Mouse (Mus musculus): ENCODE measurements around the gene Ak9. TPM values are rescaled to one million over a fixed set of nuclear protein-coding genes. Genes with fewer than 3 reads are reported as not detected.

Gene Ak9
- polyA plus RNA-seq (2011; ENCODE audit: insufficient read length, low read depth, missing spikeins), result not detected in 2 replicates

- peak within 1 kb of the TSS; percentile 93 for H3K4me3 ChIP-seq (ENCODE audit: insufficient read depth, low read length)
- TF ChIP-seq POLR2A (IDR thresholded peaks at IDR 0.05; ENCODE audit: low read depth, low read length) (no peak), CTCF (IDR thresholded peaks at IDR 0.05; ENCODE audit: borderline replicate concordance, insufficient read depth, low read length) (no peak)
- H3K4me1 ChIP-seq (ENCODE audit: control insufficient read depth, insufficient read depth, low read length), result no peaks in the 10 kb centered on the region
- 0 out of 2 replicates have a peak within 1 kb of the TSS, but pooled peaks have one; percentile 2 for H3K27ac ChIP-seq (ENCODE audit: insufficient read depth, low read length)
These were observed at the start of gene Ak9 for GRCm38 (mm10) chr10:41303639-41304444. Gene Ak9 (plus strand): TSS chr10:41303980.

GRCm38 (mm10) chr10:41260243-41261006, 43.4 kb upstream of the Ak9 start:
- no peaks in the 10 kb centered on the region for H3K4me1 ChIP-seq (ENCODE audit: control insufficient read depth, insufficient read depth, low read length)
- H3K4me3 ChIP-seq (ENCODE audit: insufficient read depth, low read length), result no peak overlapping the region
- no peak overlapping the region for H3K27ac ChIP-seq (ENCODE audit: insufficient read depth, low read length)
- TF ChIP-seq CTCF (IDR thresholded peaks at IDR 0.05; ENCODE audit: borderline replicate concordance, insufficient read depth, low read length) (no peak), POLR2A (IDR thresholded peaks at IDR 0.05; ENCODE audit: low read depth, low read length) (no peak)

GRCm38 (mm10) chr10:41261218-41261617, 42.6 kb upstream of the Ak9 start:
- no peak for TF ChIP-seq CTCF (IDR thresholded peaks at IDR 0.05; ENCODE audit: borderline replicate concordance, insufficient read depth, low read length)
- no peak for TF ChIP-seq POLR2A (IDR thresholded peaks at IDR 0.05; ENCODE audit: low read depth, low read length)
- no peaks in the 10 kb centered on the region for H3K4me1 ChIP-seq (ENCODE audit: control insufficient read depth, insufficient read depth, low read length)
- H3K4me3 ChIP-seq (ENCODE audit: insufficient read depth, low read length), result no peak overlapping the region
- no peak overlapping the region for H3K27ac ChIP-seq (ENCODE audit: insufficient read depth, low read length)

GRCm38 (mm10) chr10:41261889-41262288, 41.9 kb upstream of the Ak9 start:
- Histone ChIP-seq H3K4me1 (ENCODE audit: control insufficient read depth, insufficient read depth, low read length) (no peaks in the 10 kb centered on the region), H3K27ac (ENCODE audit: insufficient read depth, low read length) (no peak overlapping the region), H3K4me3 (ENCODE audit: insufficient read depth, low read length) (no peak overlapping the region)
- no peak for TF ChIP-seq CTCF (IDR thresholded peaks at IDR 0.05; ENCODE audit: borderline replicate concordance, insufficient read depth, low read length)
- TF ChIP-seq POLR2A (IDR thresholded peaks at IDR 0.05; ENCODE audit: low read depth, low read length), result no peak

GRCm38 (mm10) chr10:41271860-41272259, 31.9 kb upstream of the Ak9 start:
- H3K4me1 ChIP-seq (ENCODE audit: control insufficient read depth, insufficient read depth, low read length), result peaks cover 5% of the 10 kb centered on the region; the same call in 1 of the 2 replicates
- TF ChIP-seq CTCF (IDR thresholded peaks at IDR 0.05; ENCODE audit: borderline replicate concordance, insufficient read depth, low read length), result no peak
- TF ChIP-seq POLR2A (IDR thresholded peaks at IDR 0.05; ENCODE audit: low read depth, low read length), result no peak
- H3K4me3 ChIP-seq (ENCODE audit: insufficient read depth, low read length), result no peak overlapping the region
- H3K27ac ChIP-seq (ENCODE audit: insufficient read depth, low read length), result no peak overlapping the region

GRCm38 (mm10) chr10:41274871-41275270, 28.9 kb upstream of the Ak9 start:
- H3K4me1 ChIP-seq (ENCODE audit: control insufficient read depth, insufficient read depth, low read length), result peaks cover 5% of the 10 kb centered on the region; the same call in 1 of the 2 replicates
- H3K27ac ChIP-seq (ENCODE audit: insufficient read depth, low read length), result no peak overlapping the region
- no peak for TF ChIP-seq POLR2A (IDR thresholded peaks at IDR 0.05; ENCODE audit: low read depth, low read length)
- TF ChIP-seq CTCF (IDR thresholded peaks at IDR 0.05; ENCODE audit: borderline replicate concordance, insufficient read depth, low read length), result no peak
- no peak overlapping the region for H3K4me3 ChIP-seq (ENCODE audit: insufficient read depth, low read length)

GRCm38 (mm10) chr10:41278808-41279207, 25.0 kb upstream of the Ak9 start:
- H3K27ac ChIP-seq (ENCODE audit: insufficient read depth, low read length), result no peak overlapping the region
- no peak for TF ChIP-seq POLR2A (IDR thresholded peaks at IDR 0.05; ENCODE audit: low read depth, low read length)
- no peak for TF ChIP-seq CTCF (IDR thresholded peaks at IDR 0.05; ENCODE audit: borderline replicate concordance, insufficient read depth, low read length)

GRCm38 (mm10) chr10:41280177-41280576, 23.6 kb upstream of the Ak9 start:
- no peak overlapping the region for H3K27ac ChIP-seq (ENCODE audit: insufficient read depth, low read length)
- no peak for TF ChIP-seq POLR2A (IDR thresholded peaks at IDR 0.05; ENCODE audit: low read depth, low read length)
- no peak overlapping the region for H3K4me3 ChIP-seq (ENCODE audit: insufficient read depth, low read length)
- peaks cover 3% of the 10 kb centered on the region; the same call in 1 of the 2 replicates for H3K4me1 ChIP-seq (ENCODE audit: control insufficient read depth, insufficient read depth, low read length)

More at GRCm38 (mm10) chr10:41278808-41279207, 25.0 kb upstream of the Ak9 start:
- no peak overlapping the region for H3K4me3 ChIP-seq (ENCODE audit: insufficient read depth, low read length)
- peaks cover 5% of the 10 kb centered on the region; the same call in 1 of the 2 replicates for H3K4me1 ChIP-seq (ENCODE audit: control insufficient read depth, insufficient read depth, low read length)

GRCm38 (mm10) chr10:41280796-41281195, 23.0 kb upstream of the Ak9 start:
- Histone ChIP-seq H3K27ac (ENCODE audit: insufficient read depth, low read length) (no peak overlapping the region), H3K4me1 (ENCODE audit: control insufficient read depth, insufficient read depth, low read length) (no peaks in the 10 kb centered on the region), H3K4me3 (ENCODE audit: insufficient read depth, low read length) (no peak overlapping the region)
- TF ChIP-seq POLR2A (IDR thresholded peaks at IDR 0.05; ENCODE audit: low read depth, low read length) (no peak), CTCF (IDR thresholded peaks at IDR 0.05; ENCODE audit: borderline replicate concordance, insufficient read depth, low read length) (no peak)

- Histone ChIP-seq H3K4me3 (ENCODE audit: insufficient read depth, low read length) (no peak overlapping the region), H3K4me1 (ENCODE audit: control insufficient read depth, insufficient read depth, low read length) (no peaks in the 10 kb centered on the region), H3K27ac (ENCODE audit: insufficient read depth, low read length) (no peak overlapping the region)
- TF ChIP-seq POLR2A (IDR thresholded peaks at IDR 0.05; ENCODE audit: low read depth, low read length), result no peak
- no peak for TF ChIP-seq CTCF (IDR thresholded peaks at IDR 0.05; ENCODE audit: borderline replicate concordance, insufficient read depth, low read length)
These were observed 21.7 kb upstream of the Ak9 start for GRCm38 (mm10) chr10:41282086-41282485.
